Mouse (Mus musculus) liver, embryonic 13.5 days (tissue): ENCODE measurements around the gene Ccr3. TPM values are rescaled to one million over a fixed set of nuclear protein-coding genes. Genes with fewer than 3 reads are reported as not detected.

ENCODE experiments used
- ATAC-seq: fragments of 200-750 bp; cut with Nextera tagmentation; 2 replicates; pipeline ENCODE4 v1.8.0; 2017; ENCODE audit warnings: low read depth, mild to moderate bottlenecking, moderate number of reproducible peaks, moderate library complexity
- DNase-seq: peaks from one replicate; pipeline ENCODE4 v3.0.0; 2022
- H3K27ac ChIP-seq: fragments of 300-500 bp; sonication (generic); 2 replicates; pipeline ENCODE4 v1.5.1; 2015; ENCODE audit warnings: moderate library complexity, mild to moderate bottlenecking, inconsistent platforms
- H3K27me3 ChIP-seq: fragments of 300-500 bp; sonication (generic); 2 replicates; pipeline ENCODE4 v1.6.1; 2015; ENCODE audit warnings: mild to moderate bottlenecking, inconsistent platforms
- H3K36me3 ChIP-seq: fragments of 300-500 bp; sonication (generic); 2 replicates; pipeline ENCODE4 v1.6.1; 2015; ENCODE audit warnings: mild to moderate bottlenecking, inconsistent platforms
- H3K4me1 ChIP-seq: fragments of 300-500 bp; sonication (generic); replicated peaks from 2 replicates; pipeline ENCODE4 v1.6.1; 2015; ENCODE audit warnings: inconsistent platforms
- H3K4me2 ChIP-seq: fragments of 300-500 bp; sonication (generic); 2 replicates; pipeline ENCODE4 v1.6.1; 2015; ENCODE audit warnings: inconsistent platforms, mild to moderate bottlenecking, moderate library complexity
- H3K4me3 ChIP-seq: fragments of 300-500 bp; sonication (generic); replicated peaks from 2 replicates; pipeline ENCODE4 v1.5.1; 2015; ENCODE audit warnings: mild to moderate bottlenecking, inconsistent platforms
- H3K9ac ChIP-seq: fragments of 300-500 bp; sonication (generic); 2 replicates; pipeline ENCODE4 v1.6.1; 2015; ENCODE audit warnings: mild to moderate bottlenecking, inconsistent platforms
- H3K9me3 ChIP-seq: fragments of 300-500 bp; sonication (generic); replicated peaks from 2 replicates; pipeline ENCODE4 v1.6.1; 2016; ENCODE audit warnings: inconsistent platforms
- WGBS: fragments of 180-500 bp; shearing (Covaris S2); methylation state at CpG from one replicate; pipeline ENCODE4 v1.1.7; 2015; ENCODE audit not compliant: insufficient replicate concordance; 5-methylcytosine and 5-hydroxymethylcytosine counted together
- polyA plus RNA-seq: library from polyadenylated mRNA; unstranded; fragments of >200 nt; fragmentation: Nextera tagmentation; extraction: Ambion mirVana; gene quantifications from 2 replicates; pipeline ENCODE4 v1.2.1, GENCODE M21; 2015

Ccr3 gene
- polyA plus RNA-seq, 1 experiment from 2014 or later, result 0.10 TPM

DNA sequence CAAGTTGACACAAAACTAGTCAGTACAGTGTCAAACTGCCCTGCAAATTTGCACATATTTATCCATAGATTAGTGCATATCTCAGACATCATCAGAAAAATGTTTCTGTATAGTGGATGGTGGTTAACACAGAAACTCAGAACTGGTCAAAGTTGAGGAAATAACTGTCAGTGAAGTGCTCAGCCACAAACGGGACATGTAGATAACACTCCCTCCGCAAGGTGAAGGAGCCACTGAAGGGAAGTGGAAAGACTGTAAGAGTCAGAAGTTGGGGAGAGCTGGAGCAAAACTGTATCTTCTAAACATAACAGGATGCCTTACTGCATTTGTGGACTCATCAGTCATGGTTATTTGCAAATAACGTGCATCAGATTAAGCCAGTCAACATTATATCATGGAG is 24.1 kb upstream of the Ccr3 start:
- ATAC-seq (peak; percentile 39; the same call in 1 of the 2 replicates), DNase-seq (no peak)
- Histone ChIP-seq H3K4me2 (no peak overlapping the region), H3K4me3 (no peak overlapping the region), H3K9ac (no peak overlapping the region), H3K4me1 (peaks cover 12% of the 10 kb centered on the region), H3K27ac (no peak overlapping the region), H3K9me3 (no peaks in the 10 kb centered on the region), H3K27me3 (no peaks in the 10 kb centered on the region), H3K36me3 (no peaks in the 10 kb centered on the region)
- WGBS, result 12% methylated on average over 3 of the region's 3 CpGs

DNA sequence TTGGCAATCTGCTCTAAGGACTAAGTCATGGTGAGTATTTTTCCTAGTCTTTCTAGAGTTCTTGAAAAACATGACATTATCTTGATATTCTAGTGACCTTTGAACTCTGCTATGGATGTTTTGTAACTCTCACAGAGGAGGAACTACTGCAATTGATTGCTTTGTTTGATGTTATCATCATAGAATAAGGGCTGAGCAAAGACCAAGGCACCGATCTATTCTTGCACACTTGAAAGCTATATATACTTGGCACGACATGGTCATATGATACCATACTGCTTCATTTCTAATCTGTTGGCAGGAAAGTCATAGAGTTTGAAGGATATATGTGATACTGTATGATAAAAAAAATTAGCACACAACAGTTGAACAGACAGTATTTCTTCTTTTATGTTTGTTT is 22.0 kb upstream of the Ccr3 start:
- DNase-seq (no peak), ATAC-seq (no peak)
- 41% methylated on average over 2 of the region's 2 CpGs for WGBS
- Histone ChIP-seq H3K4me3 (no peak overlapping the region), H3K36me3 (no peaks in the 10 kb centered on the region), H3K27ac (no peak overlapping the region), H3K4me1 (peaks cover 12% of the 10 kb centered on the region), H3K9ac (no peak overlapping the region), H3K4me2 (no peak overlapping the region), H3K27me3 (no peaks in the 10 kb centered on the region), H3K9me3 (no peaks in the 10 kb centered on the region)

DNA sequence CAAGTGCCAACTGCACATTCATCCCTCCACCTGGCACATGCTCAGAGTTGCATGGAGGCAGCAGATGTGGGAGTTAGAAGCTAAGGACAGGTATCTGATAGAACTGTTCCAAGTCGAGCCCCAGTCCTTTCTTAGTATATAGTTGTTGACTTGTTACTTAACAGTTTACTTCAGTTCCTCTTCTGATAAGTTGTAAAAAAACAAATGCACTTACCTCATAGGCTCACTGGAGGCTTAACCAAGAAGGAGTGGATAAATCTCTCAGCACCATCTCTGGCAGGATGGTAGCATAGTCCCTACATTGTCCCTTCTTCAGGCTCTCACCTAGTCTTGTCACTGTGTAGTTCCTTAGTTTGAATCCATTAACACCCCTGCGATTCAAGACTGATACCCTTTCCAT is 9.1 kb upstream of the Ccr3 start:
- H3K4me1 ChIP-seq, result peaks cover 13% of the 10 kb centered on the region
- ATAC-seq (no peak), DNase-seq (no peak)
- H3K36me3 ChIP-seq, result no peaks in the 10 kb centered on the region
- peaks cover 4% of the 10 kb centered on the region; the same call in 1 of the 2 replicates for H3K27me3 ChIP-seq
- H3K9ac ChIP-seq, result no peak overlapping the region
- WGBS, result 50% methylated on average over 2 of the region's 2 CpGs
- H3K9me3 ChIP-seq, result no peaks in the 10 kb centered on the region
- H3K27ac ChIP-seq, result no peak overlapping the region
- H3K4me3 ChIP-seq, result no peak overlapping the region
- no peak overlapping the region for H3K4me2 ChIP-seq

DNA sequence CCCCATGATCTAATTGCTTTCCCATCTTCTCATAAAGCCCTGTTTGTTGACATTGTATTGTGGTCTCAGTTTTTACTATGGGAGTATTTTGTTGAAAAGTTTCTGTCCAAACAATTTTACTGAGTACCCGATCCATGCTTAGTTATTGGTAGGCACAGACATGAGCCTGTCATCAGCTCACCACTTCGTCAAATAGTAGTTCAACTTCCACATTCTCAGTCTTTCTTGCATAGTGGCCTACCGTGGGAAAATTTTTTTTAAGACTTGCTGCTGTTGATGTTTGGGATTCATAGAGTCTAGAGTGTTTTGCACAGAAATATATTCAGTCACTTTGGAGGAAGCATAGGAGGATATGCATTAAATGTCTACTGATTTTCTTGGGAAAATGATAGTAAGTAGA is 8.5 kb upstream of the Ccr3 start:
- no peaks in the 10 kb centered on the region for H3K9me3 ChIP-seq

DNA sequence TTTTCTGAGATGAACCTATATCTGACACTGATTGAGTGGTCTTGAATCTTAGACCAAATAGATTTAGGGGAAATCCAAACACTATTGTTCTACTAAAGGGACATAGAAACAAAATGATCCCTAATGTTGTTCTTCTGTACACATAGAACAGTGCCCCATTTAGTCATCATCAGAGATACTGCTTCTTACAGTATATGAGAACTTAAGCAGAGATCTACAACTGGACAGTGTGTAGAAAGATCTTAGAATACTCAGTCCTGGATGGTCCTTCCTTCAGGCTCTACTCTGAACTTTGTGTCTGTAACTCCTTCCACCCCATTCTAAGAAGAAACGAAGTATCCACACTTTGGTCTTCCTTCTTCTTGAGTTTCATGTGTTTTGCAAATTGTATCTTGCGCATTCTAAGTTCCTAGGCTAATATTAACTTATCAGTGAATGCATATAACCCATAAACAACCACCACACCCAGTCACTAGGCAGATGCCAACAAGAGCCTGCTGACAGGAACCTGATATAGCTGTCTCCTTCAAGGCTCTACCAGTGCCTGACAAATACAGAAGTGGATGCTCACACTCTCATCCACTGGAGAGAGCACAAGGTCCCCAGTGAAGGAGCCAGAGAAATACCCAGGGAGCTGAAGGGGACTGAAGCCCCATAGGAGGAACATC is 6.7 kb upstream of the Ccr3 start:
- Histone ChIP-seq H3K27ac (no peak overlapping the region), H3K36me3 (no peaks in the 10 kb centered on the region), H3K9ac (no peak overlapping the region), H3K4me2 (no peak overlapping the region), H3K4me3 (no peak overlapping the region), H3K27me3 (peaks cover 4% of the 10 kb centered on the region; the same call in 1 of the 2 replicates), H3K9me3 (no peaks in the 10 kb centered on the region), H3K4me1 (peaks cover 13% of the 10 kb centered on the region)
- DNase-seq, result no peak
- peak; percentile 63 for ATAC-seq
- WGBS, result 46% methylated on average over 2 of the region's 2 CpGs

More for the DNA sequence above, 8.5 kb upstream of the Ccr3 start:
- Histone ChIP-seq H3K4me3 (no peak overlapping the region), H3K9ac (no peak overlapping the region), H3K36me3 (no peaks in the 10 kb centered on the region), H3K27ac (no peak overlapping the region), H3K27me3 (peaks cover 4% of the 10 kb centered on the region; the same call in 1 of the 2 replicates), H3K4me1 (peaks cover 13% of the 10 kb centered on the region), H3K4me2 (no peak overlapping the region)
- no peak for ATAC-seq
- DNase-seq, result no peak
- 52% methylated on average over 3 of the region's 3 CpGs for WGBS

DNA sequence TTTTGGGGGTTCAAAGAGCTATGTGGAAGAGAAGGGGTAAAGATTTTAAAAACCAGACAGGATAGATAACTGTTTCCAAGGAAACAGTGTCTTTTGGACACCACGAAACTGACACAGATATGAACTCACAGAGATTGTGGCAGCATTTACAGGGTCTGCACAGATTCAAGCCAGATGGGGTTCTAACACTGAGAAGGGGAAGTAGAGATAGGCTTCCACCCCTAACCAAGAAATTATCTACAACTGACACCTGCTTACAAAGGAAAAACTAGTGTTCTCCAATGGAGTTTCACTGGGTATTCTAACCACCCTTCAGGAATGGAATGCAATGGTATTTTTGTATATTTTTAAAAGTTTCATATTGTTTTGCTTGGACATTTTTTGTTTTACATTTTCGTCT is 5.7 kb upstream of the Ccr3 start:
- H3K9ac ChIP-seq, result no peak overlapping the region
- ATAC-seq, result peak; percentile 74
- no peak overlapping the region for H3K27ac ChIP-seq
- no peaks in the 10 kb centered on the region for H3K36me3 ChIP-seq
- peaks cover 4% of the 10 kb centered on the region; the same call in 1 of the 2 replicates for H3K27me3 ChIP-seq
- peak; percentile 13 for DNase-seq
- H3K4me1 ChIP-seq, result peaks cover 13% of the 10 kb centered on the region
- H3K9me3 ChIP-seq, result no peaks in the 10 kb centered on the region
- H3K4me3 ChIP-seq, result no peak overlapping the region
- 15% methylated on average over 2 of the region's 2 CpGs for WGBS
- no peak overlapping the region for H3K4me2 ChIP-seq

DNA sequence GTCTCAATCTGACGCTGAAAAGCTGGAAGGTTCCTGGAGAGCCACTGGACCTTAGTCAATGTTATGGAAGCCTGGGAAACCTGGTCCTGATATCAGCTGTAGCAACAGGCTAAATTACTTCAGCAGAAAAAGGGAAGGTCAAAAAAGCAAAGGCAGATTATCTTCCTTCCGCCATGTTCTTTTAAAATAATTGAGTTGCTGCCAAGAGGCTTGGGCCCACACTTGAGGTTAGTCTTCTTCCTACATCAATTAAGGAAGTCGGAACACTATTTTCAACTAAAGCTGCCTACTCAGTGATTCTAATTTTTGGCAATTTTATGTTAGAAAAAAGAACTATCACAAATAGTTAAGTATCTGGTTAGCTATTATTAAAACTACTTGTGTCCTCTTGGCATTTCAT is 1.9 kb upstream of the Ccr3 start:
- no peak overlapping the region for H3K4me3 ChIP-seq
- H3K36me3 ChIP-seq, result no peaks in the 10 kb centered on the region
- no peaks in the 10 kb centered on the region for H3K9me3 ChIP-seq
- no peak for DNase-seq
- no peaks in the 10 kb centered on the region for H3K27me3 ChIP-seq
- H3K4me1 ChIP-seq, result peaks cover 11% of the 10 kb centered on the region
- ATAC-seq, result no peak
- H3K27ac ChIP-seq, result no peak overlapping the region
- H3K9ac ChIP-seq, result no peak overlapping the region
- 75% methylated on average over 3 of the region's 3 CpGs for WGBS
- no peak overlapping the region for H3K4me2 ChIP-seq

DNA sequence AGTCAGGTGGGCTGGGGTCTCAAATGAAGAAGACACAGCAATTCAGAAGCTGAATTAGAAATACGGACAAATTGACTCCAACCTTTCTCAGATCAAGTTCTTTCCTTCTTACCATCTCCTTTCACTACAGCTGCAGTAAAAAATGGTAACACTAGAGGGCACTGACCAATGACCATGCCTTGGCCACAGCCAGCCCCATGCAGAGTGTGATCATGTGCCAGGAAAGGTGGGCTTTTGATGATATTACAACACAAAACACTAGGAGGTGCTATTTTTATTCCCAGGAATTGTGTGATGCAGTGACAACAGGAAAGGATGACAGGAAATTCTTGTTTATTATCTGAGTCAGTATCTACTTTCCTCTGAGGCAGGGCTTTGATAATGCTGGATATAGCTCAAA is 11.6 kb downstream of the Ccr3 start:
- 46% methylated on average over 1 of the region's 1 CpGs for WGBS
- ATAC-seq (peak; percentile 61; the same call in 1 of the 2 replicates), DNase-seq (no peak)
- Histone ChIP-seq H3K36me3 (no peaks in the 10 kb centered on the region), H3K4me1 (peaks cover 18% of the 10 kb centered on the region), H3K9me3 (no peaks in the 10 kb centered on the region), H3K27ac (no peak overlapping the region), H3K27me3 (0 out of 2 replicates have a peak, but pooled peaks cover 4% of the 10 kb centered on the region), H3K4me3 (no peak overlapping the region), H3K9ac (no peak overlapping the region), H3K4me2 (no peak overlapping the region)

DNA sequence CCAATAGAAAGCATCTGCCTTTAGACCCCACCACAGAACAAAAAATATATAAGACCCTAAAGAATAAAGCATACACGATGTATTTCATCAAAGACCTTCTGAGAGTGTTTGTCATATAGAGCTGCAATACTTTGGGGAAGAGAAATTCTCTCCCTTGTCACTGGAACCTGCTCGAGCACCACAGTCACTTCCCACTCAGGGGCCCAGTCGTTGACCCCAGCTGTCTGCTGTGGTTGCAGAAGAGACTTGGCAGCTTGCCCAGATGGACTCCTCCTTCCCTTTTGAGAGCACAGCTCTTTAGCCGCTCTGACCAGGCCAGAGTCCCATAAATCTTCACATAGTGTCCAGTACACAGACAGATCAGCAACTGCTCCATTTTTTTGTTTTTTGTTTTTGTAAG is 15.9 kb downstream of the Ccr3 start:
- Histone ChIP-seq H3K27ac (peak overlapping the region; percentile 58), H3K4me3 (no peak overlapping the region), H3K36me3 (no peaks in the 10 kb centered on the region), H3K9ac (no peak overlapping the region), H3K9me3 (no peaks in the 10 kb centered on the region), H3K4me2 (no peak overlapping the region), H3K27me3 (no peaks in the 10 kb centered on the region), H3K4me1 (peaks cover 25% of the 10 kb centered on the region)
- peak; percentile 31 for DNase-seq
- peak; percentile 69 for ATAC-seq
- WGBS, result 6% methylated on average over 4 of the region's 4 CpGs

DNA sequence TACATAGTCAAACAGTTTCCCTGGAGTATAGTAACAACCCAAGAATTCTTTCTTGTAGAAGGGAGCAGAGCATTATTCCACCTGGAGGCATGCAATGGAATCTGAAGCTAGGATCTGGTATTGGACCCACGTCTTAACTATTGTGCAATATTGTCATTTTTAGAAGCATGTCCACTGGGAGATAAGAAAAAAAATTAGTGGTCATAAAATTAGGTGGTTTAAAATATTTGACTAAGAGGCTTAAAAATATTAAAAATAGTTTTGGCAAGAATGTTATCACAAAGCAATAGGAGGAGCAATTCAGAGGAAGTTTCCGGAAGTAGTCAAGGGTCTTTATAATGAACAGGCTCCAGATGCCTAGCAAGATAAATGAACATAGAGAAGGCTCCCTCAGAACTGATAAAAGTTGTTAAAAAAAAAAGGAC is 16.4 kb downstream of the Ccr3 start:
- Histone ChIP-seq H3K36me3 (no peaks in the 10 kb centered on the region), H3K4me3 (no peak overlapping the region), H3K27ac (peak overlapping the region; percentile 58; the same call in 1 of the 2 replicates), H3K4me2 (no peak overlapping the region), H3K9me3 (no peaks in the 10 kb centered on the region), H3K4me1 (peaks cover 25% of the 10 kb centered on the region), H3K9ac (no peak overlapping the region), H3K27me3 (no peaks in the 10 kb centered on the region)
- WGBS, result 8% methylated on average over 2 of the region's 2 CpGs
- no peak for DNase-seq
- ATAC-seq, result peak; percentile 34; the same call in 1 of the 2 replicates

DNA sequence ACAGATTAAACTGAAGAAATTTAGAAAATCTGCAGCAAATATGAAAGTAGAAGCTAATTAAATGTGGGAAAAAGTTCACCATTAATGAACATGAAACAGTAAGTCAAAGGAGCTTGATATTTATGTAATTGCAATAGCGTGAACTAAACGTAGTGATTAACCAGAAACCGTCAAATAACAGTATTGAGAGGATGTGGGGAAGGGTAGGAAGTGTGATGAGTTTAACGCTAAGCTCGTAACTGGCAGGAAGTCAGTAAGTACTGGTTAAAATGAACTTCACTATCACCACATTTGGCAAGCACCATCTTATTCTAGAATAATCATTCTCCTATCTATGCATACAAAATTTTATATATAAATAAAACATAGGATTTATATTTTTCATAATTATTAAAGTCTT is 17.2 kb downstream of the Ccr3 start:
- H3K4me3 ChIP-seq, result no peak overlapping the region
- H3K36me3 ChIP-seq, result no peaks in the 10 kb centered on the region
- no peak for DNase-seq
- peaks cover 25% of the 10 kb centered on the region for H3K4me1 ChIP-seq
- H3K4me2 ChIP-seq, result no peak overlapping the region
- no peak overlapping the region for H3K27ac ChIP-seq
- H3K9ac ChIP-seq, result no peak overlapping the region
- no peaks in the 10 kb centered on the region for H3K9me3 ChIP-seq
- WGBS, result 25% methylated on average over 5 of the region's 5 CpGs
- no peak for ATAC-seq
- H3K27me3 ChIP-seq, result no peaks in the 10 kb centered on the region

DNA sequence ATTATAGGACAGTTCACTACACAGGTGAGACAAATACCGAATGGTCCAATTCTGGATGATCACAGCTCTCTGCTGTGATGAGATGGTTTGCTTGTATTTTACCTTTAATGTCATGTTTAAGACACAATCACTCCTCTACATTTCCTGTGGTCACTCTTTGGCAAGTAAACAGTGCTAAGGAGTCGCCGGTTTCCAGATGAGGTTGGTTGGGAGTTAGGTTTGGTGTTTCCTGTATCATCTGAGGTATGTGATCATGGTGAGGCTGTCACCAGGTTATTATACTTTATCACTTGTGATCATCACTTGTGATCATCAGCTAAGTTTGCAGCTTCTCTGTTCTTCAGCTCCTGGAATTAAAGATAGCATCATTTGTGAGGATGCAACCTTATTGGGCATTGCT is 19.2 kb downstream of the Ccr3 start:
- Histone ChIP-seq H3K36me3 (no peaks in the 10 kb centered on the region), H3K27me3 (no peaks in the 10 kb centered on the region), H3K4me2 (no peak overlapping the region), H3K4me1 (peaks cover 28% of the 10 kb centered on the region), H3K9ac (no peak overlapping the region), H3K27ac (no peak overlapping the region), H3K4me3 (no peak overlapping the region), H3K9me3 (no peaks in the 10 kb centered on the region)
- DNase-seq, result no peak
- ATAC-seq, result no peak
- 53% methylated on average over 3 of the region's 3 CpGs for WGBS
